17 mouse cellular contexts compared by ENCODE assay signal in genomic region chr9:86714089-86714488, GRCm38 (mm10). TPM values are rescaled to one million over a fixed set of nuclear protein-coding genes. Genes with fewer than 3 reads are reported as not detected.
"Had no signal": no experiment of that assay in that cellular context is flagged by ENCODE, and none has a peak within 500 bp of the region (broad histone marks: within the 10 kb centered on the region; RNA-seq: fewer than 3 reads in every experiment).

No protein-coding gene starts in this region.

- H3K27ac ChIP-seq: kidney, postnatal 0 days; limb, embryonic 12.5 days; liver, embryonic 13.5 days; lung, embryonic 15.5 days; midbrain, embryonic 12.5 days; stomach, embryonic 15.5 days had no signal

- H3K27me3 ChIP-seq: limb, embryonic 12.5 days; liver, embryonic 13.5 days; lung, embryonic 15.5 days; midbrain, embryonic 12.5 days; stomach, embryonic 15.5 days had no signal

- H3K36me3 ChIP-seq: limb, embryonic 12.5 days; liver, embryonic 13.5 days; lung, embryonic 15.5 days; midbrain, embryonic 12.5 days; stomach, embryonic 15.5 days had no signal

- DNase-seq: kidney, adult 11 months; kidney, adult 9 months; kidney, postnatal 36 days; liver; liver, embryonic 13.5 days; liver, postnatal 0 days; lung, postnatal 14 days; right cerebral cortex, postnatal 14 days; thymus, adult 2 months; thymus, postnatal 25 days had no signal

- H3K4me2 ChIP-seq: limb, embryonic 12.5 days; liver, embryonic 13.5 days; lung, embryonic 15.5 days; midbrain, embryonic 12.5 days; stomach, embryonic 15.5 days had no signal

- H3K4me1 ChIP-seq: limb, embryonic 12.5 days; liver, embryonic 13.5 days; lung, embryonic 15.5 days; midbrain, embryonic 12.5 days; stomach, embryonic 15.5 days had no signal

- H3K9me3 ChIP-seq: limb, embryonic 12.5 days; liver, embryonic 13.5 days; lung, embryonic 15.5 days; midbrain, embryonic 12.5 days; stomach, embryonic 15.5 days had no signal

- ATAC-seq: liver, postnatal 0 days; midbrain, embryonic 16.5 days had no signal

- H3K9ac ChIP-seq: limb, embryonic 12.5 days; liver, embryonic 13.5 days; liver, postnatal 0 days; lung, embryonic 15.5 days; midbrain, embryonic 12.5 days; stomach, embryonic 15.5 days had no signal

- H3K4me3 ChIP-seq: limb, embryonic 12.5 days; liver, embryonic 13.5 days; lung, embryonic 15.5 days; midbrain, embryonic 12.5 days; stomach, embryonic 15.5 days had no signal

RNA-seq across cellular contexts. Expression of gene Prss35, which starts 29.4 kb away (rescaled TPM):
- total RNA-seq: megakaryocyte-erythroid progenitor cell, adult 5-6 weeks had no signal
